Mouse (Mus musculus): ENCODE measurements around the gene Lax1.
A peak's percentile ranks its signal among the peaks of the same experiment; 100 is the strongest.

- TF ChIP-seq CTCF (IDR thresholded peaks at IDR 0.05; ENCODE audit: control insufficient read depth, insufficient read depth, low read length) (peak; percentile 79), POLR2A (IDR thresholded peaks at IDR 0.05; ENCODE audit: borderline replicate concordance, control insufficient read depth, low read depth, low read length) (no peak)
Observed at GRCm38 (mm10) chr1:133735995-133736652, 46.2 kb upstream of the Lax1 start.

Measured in bone marrow, adult 2 months (tissue).